Mouse (Mus musculus): ENCODE measurements at regions not wholly inside any gene's neighbourhood (a gene's known extent, or its start where the extent isn't known, plus 50 kb on each side); places are given as distances from the start of the nearest gene placed in this dataset.

- DNase-seq = no peak
These were observed 416.0 kb downstream of the Atp23 start for GRCm38 (mm10) chr10:126485129-126485528.

- DNase-seq = no peak
These were observed 417.7 kb downstream of the Atp23 start for GRCm38 (mm10) chr10:126483479-126483878.

GRCm38 (mm10) chr10:126480382-126480781, 420.8 kb downstream of the Atp23 start:
- DNase-seq = no peak

- no peak for DNase-seq
These were observed 421.4 kb downstream of the Atp23 start for GRCm38 (mm10) chr10:126479743-126480142.

GRCm38 (mm10) chr10:126473050-126473719, 428.0 kb downstream of the Atp23 start:
- DNase-seq = no peak

- no peak for DNase-seq
These were observed 430.2 kb downstream of the Atp23 start for GRCm38 (mm10) chr10:126470838-126471491.

GRCm38 (mm10) chr10:126462770-126463169, 438.4 kb downstream of the Atp23 start:
- DNase-seq = no peak

- no peak for DNase-seq
These were observed 442.6 kb downstream of the Atp23 start for GRCm38 (mm10) chr10:126458523-126458922.

- no peak for DNase-seq
These were observed 448.2 kb downstream of the Atp23 start for GRCm38 (mm10) chr10:126452757-126453528.

- DNase-seq = no peak
These were observed 449.0 kb downstream of the Atp23 start for GRCm38 (mm10) chr10:126452057-126452622.

- no peak for DNase-seq
These were observed 465.3 kb downstream of the Lrig3 start for GRCm38 (mm10) chr10:126431222-126431621.

GRCm38 (mm10) chr10:126430346-126430745, 464.4 kb downstream of the Lrig3 start:
- DNase-seq = no peak

- DNase-seq = no peak
These were observed 463.5 kb downstream of the Lrig3 start for GRCm38 (mm10) chr10:126429502-126429901.

- no peak for DNase-seq
These were observed 456.1 kb downstream of the Lrig3 start for GRCm38 (mm10) chr10:126422066-126422465.

GRCm38 (mm10) chr10:126413786-126414185, 447.8 kb downstream of the Lrig3 start:
- DNase-seq = no peak

GRCm38 (mm10) chr10:126392235-126392634, 426.3 kb downstream of the Lrig3 start:
- DNase-seq = no peak

- no peak for DNase-seq
These were observed 425.8 kb downstream of the Lrig3 start for GRCm38 (mm10) chr10:126391770-126392169.

GRCm38 (mm10) chr10:126386430-126386829, 420.5 kb downstream of the Lrig3 start:
- DNase-seq = no peak

- DNase-seq = no peak
These were observed 419.7 kb downstream of the Lrig3 start for GRCm38 (mm10) chr10:126385644-126386043.

GRCm38 (mm10) chr10:126380381-126380780, 414.4 kb downstream of the Lrig3 start:
- DNase-seq = no peak

- no peak for DNase-seq
These were observed 413.3 kb downstream of the Lrig3 start for GRCm38 (mm10) chr10:126379239-126379638.

GRCm38 (mm10) chr10:126373906-126374305, 407.9 kb downstream of the Lrig3 start:
- DNase-seq = no peak

GRCm38 (mm10) chr10:126371881-126372280, 405.9 kb downstream of the Lrig3 start:
- DNase-seq = no peak

Measured in adrenal gland, postnatal 14 days (tissue).